Mouse (Mus musculus) spleen, adult 10 weeks (tissue): Measurements from ENCODE around the gene Lrrc40. TPM values are rescaled to one million over a fixed set of nuclear protein-coding genes. Genes with fewer than 3 reads are reported as not detected.

Source experiments
- polyA plus RNA-seq: library from polyadenylated mRNA; stranded (reverse); fragments of 350-450 nt; fragmentation: Illumina TruSeq; extraction: RNeasy Lipid Tissue Mini Kit (QIAGEN cat#74804); gene quantifications from one replicate; pipeline ENCODE4 v1.2.3, GENCODE M21; 2015; ENCODE audit warnings: low replicate concordance; ENCODE audit not compliant: insufficient read depth

Gene Lrrc40
- polyA plus RNA-seq = 31.7 TPM

GRCm38 (mm10) chr3:158036329-158036988, at the start of gene Lrrc40, which contains the start of gene Srsf11:
Gene Lrrc40 (plus strand): TSS chr3:158036662.
Gene Srsf11 (minus strand): TSS chr3:158036639.

Other genes with a start within 250 kb of the Lrrc40 start
- 0.41 TPM for gene Cth, start 111.6 kb upstream of the Lrrc40 start, polyA plus RNA-seq
- 57.0 TPM for gene Ankrd13c, start 89.4 kb upstream of the Lrrc40 start, polyA plus RNA-seq
- 556 TPM for gene Srsf11, start within 50 bp of the Lrrc40 start, polyA plus RNA-seq